Mouse (Mus musculus) layer of hippocampus, postnatal 25 days (tissue): ENCODE measurements at regions not wholly inside any gene's neighbourhood (a gene's known extent, or its start where the extent isn't known, plus 50 kb on each side); places are given as distances from the start of the nearest gene placed in this dataset.
A peak's percentile ranks its signal among the peaks of the same experiment; 100 is the strongest.

Experiments used
- DNase-seq, 2 experiments: peaks; one replicate each; pipeline ENCODE4 v3.0.0; 2022; ENCODE audit warnings: mixed read lengths in 2 of 2, low spot score in 1 of 2; ENCODE audit errors: extremely low spot score in 1 of 2

DNA sequence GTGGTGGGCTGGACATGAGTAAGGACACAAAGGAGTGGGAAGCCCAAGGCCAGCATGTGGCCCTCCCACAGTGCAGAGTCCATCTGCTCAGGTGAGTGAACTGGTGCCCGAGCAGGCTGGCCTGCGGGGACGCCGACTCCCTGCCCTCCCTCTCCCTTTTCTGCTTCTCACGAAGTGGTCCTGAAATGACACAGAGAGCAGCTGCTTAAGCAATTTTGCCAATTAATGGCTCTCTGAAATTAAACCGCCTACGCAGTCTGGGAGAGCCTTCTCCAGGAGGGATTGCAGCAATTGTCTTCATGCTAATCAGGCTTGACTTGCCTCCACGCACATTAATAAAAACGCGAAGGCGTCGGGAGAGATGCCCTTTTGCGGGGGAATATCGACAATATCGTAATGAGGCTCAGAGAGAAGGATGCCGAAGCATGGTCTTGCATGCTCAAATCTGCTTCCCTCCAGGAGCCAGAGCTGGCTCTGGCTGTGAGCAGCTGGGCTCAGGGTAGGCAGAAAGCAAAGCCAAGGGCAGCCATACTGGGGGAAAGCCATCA lies 287.2 kb downstream of the Uaca start:
- no peak for DNase-seq

DNA sequence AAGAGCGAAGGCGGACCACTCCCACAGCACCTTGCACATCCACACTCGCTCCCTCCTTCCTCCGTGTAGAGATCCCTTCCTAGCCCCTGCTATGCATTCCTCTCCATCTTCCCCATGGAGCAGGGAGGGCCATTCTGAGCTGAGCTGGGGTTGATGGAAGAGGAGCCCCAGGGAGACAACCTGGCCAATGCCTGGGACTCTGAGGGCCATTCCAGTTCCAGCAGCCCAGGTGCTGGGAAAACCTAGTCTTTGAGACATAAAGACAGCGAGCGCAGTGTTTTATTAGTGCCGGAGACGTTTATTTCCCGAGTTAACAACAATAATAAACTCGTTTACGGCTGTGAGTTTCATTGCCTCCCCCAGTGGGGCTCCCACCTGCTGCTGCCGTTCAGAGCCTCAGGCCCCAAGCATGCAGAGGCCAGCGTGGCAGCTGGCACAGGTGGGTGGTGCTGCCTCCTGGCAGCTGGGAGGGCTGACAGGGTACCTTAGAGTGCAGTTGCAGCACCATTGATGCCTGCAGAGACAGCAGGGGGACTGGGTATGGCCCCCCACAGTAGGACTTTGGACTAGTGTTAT lies 287.4 kb upstream of the Tle3 start:
- DNase-seq: no peak

DNA sequence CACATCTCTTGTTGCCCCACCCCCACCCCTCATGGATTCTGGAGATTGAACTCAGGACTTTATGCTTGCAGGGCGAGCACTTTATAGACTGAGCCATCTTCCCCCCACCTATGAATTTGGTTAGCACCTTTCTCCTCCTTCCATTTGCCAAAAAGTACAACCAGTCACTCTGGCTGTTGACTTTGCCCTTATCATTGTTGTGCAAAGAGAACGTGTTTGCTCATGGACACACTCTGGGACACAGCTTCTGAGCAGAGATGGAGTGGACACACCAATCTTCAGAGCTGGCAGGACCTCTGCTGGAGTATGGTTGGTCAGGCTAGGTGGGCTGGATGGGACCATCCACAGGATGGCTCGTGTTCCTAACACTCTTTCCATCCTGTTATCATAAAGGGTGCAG lies 285.1 kb upstream of the Tle3 start:
- no peak for DNase-seq

DNA sequence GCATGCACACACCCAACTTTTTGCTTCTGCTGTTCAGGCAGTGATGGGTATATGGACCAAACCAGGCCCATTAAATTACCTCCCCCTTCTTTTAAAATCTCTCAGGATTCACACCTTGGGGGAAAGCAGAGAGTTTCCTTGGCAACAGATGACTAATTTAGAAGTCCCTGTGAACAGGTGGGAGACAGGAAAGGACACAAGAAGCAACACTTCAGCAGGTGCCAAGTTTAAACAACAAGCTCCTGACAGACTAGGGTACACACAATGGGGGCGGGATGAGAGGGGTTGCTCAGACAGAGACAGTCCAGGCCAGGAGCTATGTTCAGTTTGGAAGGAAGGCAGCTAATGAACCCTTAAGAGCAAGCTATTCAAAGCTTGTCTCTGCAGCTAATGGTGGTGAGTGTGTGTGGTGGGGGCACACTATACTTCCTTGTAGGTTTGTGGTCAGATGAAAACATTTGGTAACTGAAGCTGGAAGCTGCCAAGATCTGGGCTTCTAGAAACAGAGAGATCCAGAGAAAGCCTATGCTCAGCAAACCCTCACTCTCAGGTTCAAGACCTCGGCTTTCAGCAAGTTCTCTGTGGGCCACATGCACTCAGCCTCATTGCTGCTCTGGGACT lies 283.0 kb upstream of the Tle3 start:
- no peak for DNase-seq

DNA sequence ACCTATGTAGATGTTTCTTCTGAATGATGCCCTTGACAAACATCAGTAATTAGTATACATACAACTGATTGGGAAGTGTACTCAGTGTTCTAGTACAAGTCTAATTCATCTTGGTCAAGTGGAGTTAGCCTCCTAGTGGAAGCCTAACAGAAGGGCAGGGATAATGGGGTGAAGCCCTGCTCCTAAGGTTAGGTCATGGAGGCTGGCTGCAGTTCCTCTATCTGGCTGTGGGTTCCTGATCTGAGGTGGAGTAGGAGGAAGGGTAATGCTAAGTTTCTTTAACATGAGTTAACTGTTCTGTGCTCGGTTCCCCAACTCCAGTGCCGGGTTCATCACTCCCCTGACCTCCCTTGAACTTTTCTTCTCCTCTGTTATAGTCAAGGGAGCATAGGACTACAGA lies 281.1 kb upstream of the Tle3 start:
- DNase-seq: no peak

DNA sequence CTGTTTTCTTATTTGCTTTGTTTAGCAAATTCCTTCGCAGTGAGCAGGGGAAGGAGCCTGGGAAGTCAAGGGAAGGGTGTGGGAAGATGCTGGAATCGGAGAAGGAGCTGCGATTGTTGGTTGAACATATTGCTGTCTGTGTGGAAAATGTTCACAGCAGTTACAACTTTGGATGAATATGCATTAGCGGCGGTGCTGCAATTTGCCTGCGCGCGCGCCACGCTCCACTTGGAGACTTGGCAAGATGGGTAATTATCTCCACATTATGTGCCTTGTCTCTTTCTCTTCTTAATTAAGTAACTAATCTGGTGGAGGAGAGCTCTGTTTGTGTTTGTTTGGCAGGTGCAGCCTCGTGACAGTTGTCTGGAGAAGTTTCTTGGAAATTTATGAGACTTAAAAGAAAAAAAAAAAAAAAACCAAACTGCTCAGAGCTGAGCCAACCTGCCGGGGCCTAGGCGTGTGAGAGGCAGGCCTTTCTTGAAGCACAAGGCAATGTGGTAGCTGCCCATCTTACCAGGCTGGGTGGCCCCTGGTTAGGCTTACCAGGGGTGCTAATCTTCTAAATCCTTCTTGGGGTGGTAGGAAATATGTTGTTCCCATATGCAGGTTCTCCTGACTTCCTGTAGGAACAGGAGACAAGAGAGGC lies 279.2 kb upstream of the Tle3 start:
- DNase-seq: peak in 1 of 2 experiments; percentile 15

DNA sequence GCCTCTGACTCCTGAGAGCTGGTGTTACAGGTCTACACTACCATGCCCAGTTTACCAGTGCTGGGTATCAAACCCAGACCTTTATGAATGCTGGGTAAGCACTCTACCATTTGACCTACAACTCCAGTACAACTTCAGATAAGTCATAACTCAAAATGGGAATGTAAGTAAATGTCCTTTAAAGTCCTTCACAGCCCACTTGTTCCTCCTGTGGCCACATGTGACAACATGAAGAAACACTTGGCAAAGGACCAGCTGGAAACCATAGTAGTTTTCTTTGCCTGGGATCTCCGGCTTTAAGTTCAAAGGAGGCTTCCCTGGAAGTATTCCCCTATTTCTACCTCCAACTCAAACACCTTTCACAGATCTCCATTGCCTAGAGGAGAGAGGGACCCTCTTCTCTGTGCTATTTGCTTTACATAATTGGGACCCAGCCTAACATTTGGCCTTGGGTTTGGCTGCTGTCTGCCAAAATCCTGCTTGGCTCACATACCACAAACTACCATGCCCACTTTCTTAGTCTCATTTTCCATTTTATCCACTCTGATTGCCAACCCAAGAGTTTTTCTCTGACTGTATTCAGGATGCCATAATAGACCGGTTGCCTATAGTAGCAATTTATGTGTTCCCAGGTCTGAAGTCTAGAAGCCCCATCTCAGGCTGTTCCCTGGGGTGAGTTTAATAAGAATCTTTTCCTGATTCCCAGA lies 276.9 kb upstream of the Tle3 start:
- DNase-seq: no peak

DNA sequence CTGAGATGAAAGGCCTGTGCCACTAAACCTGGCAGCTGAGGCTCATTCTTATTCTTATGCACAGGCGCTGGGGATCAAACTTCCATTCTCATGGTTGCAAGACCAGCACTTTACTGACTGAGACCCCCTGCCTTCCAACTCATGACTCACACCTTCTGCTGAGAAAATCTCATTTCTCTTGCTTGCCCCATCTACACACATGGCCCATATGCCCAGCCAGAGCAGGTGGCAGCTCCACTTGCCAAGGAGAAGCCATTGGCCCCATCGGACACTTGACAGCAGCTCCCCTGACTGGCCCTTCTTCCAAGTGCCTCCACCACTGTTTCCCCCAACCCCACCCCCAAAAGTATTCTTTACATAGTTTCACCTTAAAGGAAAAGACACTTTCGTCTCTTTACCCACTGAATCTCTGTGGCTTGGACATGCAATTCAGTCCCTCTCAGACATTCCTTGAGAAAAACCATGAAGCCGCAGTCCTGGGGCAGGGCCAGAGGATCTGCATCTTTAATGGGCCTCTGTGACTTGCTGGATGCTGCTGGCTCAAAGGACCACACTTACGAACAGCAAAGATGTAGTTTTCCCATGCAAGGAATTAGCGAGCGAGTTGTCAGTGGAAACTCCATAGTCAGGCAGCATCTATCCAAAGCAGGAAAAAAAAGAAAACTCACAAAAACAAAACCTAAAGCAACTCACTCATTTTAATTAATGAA lies 270.3 kb upstream of the Tle3 start:
- DNase-seq: no peak

DNA sequence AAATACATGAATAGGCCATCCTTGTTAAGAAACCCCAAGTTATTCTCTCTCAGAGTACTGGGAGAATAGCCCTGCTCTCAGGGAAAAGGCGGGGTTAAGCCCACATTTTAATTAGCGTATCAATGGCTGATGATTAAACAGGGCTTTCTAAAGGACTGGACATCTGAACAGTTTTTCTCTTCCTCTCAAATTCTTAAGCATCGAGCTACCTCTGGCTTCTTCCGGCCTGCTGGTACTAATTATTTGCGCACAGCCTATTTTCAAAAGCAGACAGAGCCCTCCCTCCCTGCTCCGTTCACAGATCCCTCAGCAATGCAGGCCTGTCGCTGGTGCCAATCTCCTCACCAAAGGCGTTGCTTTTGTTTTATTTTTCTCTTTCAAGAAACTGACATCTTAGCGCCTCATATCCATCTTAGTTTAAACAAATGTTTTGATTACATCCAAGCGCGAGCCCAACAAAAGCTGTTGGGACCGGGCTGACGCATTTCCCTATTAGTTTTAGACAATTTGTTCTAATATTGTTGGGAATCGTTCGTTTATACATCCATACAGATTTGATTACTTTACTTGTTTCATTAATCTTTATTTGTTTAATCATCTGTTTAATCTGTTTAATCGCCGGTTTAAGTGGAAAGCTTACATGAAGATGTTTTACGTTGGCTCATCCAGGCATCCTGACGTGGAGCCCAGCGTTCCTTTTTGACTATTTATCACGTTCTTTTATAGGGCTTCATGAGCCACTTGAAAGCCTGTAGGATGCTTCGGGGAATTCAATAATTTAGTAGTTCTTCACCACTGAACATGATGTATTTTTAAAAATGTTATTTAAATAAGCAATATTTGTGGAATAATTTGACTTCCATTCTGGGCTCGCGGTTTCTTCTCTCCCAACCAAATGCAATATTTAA lies 269.5 kb upstream of the Tle3 start:
- no peak for DNase-seq

DNA sequence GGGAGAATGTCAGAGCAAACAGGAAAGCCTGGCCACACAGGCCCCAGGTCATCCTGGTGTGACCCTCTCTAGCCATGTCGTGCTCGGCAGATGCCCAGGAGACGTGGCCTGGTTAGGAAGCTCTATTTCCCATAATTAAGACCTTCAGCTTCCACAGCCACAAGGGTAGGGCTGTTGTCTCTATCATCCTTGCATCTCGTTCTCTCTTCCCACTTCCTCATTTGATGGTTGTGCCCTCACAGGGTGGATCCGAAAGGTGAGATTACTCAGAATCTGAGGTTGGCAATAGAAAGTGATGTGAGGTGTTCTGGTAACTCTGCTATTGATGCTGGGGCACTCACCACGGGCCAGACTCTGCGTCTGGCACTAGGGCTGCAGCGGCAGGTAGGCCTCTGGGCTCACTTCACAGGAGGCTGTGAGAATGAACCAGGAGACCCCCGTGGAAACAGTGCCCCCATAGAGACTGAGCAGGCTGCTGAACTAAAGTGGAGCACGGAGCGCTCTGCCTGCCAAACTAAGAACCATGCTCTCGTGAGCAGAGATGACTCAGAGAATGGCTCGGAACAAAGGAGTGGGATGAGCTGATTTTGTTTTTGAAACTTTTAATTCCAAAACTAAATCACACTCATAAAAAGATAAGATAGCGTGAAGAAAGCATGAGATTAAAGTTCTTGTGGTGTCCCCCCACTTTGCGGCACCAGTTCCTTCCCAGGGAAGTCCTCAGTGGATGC lies 266.5 kb upstream of the Tle3 start:
- no peak for DNase-seq

DNA sequence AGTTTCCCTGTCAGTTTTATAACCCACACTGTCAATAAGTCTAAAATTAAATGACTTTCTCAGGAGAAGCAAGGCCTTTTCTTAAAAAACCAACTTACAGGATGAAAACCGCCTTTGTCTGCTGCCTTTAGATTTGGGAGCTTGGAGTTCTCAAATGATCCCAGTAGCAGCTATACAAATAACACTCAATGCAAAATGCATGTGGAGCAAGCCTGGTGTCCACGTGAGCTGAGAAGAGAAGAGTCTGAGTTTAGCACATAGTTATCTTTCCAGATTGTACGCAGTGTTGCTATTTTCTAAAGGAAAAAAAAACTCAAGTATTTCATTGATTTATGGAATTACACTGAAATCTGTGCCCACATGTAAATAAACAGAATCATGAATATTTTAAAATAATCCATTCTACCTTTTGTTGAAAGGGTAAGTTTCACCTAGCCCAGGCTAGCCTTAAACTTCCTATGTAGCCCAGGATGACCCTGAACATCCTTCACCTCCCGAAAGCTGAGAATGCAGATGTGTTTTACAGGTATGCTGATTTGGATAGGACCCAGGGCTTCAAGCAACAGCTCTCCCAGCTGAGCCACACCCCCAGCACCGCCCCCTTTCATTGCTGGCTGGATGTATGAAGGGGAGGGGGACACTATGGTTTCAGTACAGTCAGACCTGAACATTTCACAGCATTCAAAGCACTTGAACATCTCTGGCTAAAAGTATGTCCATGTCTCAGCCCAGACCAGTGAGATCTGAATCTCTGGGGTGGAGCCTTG lies 262.5 kb upstream of the Tle3 start:
- DNase-seq: no peak

DNA sequence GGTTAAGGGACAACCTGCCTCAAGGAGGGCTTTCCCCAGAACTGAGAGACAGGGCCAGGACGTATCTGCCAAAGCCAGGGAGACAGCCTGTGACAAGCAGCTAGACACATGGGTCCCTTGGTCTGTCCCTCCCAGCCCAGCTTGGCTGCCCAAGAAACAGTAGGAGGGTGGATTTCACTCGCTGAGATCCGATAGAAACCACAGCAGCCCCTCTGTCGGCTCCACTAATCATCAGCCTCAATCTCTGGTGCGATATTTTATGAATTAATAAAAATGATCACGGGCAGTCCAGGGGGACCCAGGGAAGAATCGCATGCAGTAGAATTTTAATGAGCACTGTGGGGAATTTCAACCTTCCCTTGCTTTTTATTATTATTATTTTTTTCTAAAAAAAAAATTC lies 261.0 kb upstream of the Tle3 start:
- DNase-seq: no peak

DNA sequence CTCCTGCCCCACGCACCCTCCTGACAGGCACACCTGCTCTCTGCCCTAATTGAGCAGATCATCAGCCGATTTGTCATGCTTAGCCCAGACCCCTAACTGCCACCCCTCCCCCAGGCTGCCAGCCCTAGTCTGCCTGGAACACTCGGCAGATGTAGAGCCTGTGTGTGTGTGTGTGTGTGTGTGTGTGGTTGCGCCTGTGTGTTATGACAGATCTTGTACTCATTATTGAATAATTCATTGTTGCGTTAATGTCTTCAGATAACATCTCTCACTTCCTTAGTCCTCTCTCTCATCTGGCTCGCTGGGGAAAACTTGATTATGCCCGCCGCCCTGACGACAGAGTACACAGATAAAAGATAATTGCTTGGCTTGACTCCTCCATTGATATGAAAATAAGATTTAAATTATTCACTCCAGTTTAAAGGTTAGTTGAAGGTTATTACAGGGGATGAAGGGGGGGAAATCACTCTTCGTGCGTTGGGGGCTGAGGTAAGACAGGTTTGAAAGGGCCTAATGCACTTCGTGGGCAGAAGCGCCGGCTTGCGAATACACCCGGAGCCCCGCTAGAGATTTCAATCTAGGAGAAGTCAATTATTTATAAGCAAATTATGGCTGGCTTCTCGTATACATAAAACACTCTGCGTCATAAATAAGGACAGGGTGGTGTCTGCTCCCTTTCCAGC lies 260.3 kb upstream of the Tle3 start:
- peak; percentile 37 to 56 for DNase-seq

DNA sequence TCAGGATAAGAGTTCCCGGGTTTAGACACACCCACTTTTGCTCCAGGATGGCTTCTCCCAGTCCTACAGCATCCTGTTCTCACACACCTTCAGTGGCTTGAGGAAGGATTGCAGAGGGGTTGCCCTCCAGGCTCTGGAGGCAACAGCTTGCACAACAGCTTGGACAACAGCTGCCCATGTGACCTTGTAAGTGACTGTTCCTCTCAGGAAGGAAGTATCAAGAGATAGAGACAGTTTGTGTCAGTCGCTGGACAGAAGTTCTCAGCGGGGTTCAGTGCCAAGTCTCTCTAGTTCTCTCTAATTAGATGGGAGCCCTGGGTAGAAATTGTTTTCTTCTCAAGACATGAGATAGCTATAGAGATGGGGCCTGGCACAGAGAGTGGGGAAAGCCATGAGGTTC lies 252.9 kb upstream of the Tle3 start:
- DNase-seq: no peak

DNA sequence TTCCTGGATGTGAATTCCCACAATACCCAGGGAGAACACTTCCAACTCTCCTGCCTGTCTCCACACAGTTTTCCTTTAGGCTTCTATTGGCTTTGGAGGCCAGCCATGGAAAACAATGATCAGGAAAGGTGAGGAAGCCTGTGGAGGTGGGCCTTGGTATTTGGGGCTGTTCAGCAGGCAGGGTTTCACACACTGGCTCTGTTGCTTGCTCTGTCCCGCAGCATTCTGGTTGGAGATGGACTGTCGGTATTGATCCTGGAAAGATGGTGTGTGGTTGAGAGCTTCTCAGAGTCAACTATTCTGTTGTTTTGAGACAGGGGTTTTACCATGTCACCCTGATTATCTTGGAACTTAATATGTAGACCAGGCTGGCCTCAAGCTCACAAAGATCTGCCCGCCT lies 251.6 kb upstream of the Tle3 start:
- no peak for DNase-seq

DNA sequence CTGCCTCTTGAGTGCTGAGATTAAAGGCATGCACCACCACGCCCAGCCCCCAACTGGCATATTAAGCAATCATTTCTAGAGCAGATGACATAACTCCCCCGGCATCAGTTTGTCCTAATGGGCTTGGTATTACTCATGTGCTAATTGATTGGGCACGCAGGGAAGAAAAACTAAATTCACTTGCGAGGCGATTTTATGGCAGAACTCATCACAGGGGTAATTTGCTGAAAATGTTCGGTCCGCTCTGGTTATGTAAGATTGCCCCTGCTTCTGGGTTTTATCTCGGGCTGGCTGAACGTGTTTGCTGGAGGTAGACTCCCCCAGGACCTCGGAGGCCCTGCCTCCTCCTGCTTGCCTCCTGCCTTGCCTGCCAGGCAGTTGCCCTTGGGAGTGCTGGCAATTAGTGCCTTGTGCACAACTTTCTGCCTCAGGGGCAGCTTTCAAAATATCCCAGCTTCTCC lies 251.2 kb upstream of the Tle3 start:
- DNase-seq: peak; percentile 21 to 38

DNA sequence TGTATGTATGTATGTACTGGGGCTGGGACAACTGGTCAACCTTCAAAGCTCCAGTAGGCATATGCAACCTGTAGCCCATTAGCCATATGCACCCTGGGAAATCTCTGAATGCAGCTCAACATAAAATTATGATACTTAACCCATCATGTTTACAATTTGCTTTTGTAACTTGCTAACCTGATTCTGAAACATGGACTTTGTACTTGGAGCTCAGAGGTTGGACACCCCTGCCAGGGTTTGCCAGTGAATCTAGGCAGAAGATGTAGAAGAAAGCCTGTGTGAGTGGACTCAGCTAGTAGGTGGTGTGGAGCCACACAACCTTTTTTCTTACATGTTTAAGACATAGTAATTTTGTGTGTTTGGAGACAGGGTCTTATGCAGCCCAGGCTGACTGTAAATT lies 248.7 kb upstream of the Tle3 start:
- DNase-seq: no peak

DNA sequence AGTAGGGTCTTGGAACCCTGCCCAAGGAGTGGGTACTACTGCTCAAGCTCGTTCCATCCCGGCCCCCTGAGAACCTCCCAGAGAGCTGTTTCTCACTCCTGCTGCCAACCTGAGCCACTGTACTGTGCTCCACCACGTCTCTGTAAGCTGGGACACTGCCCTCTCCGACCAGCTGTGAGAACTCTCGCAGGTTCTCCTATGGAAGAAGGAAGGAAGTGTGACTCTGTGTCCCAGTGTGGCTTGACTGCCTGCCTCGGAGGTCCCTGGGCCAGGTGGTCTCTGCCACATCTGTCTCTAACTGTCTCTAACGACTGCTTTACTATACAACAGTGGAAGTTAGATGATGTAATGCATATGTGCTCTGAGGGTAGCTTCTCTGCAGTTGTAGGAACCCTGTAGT lies 246.4 kb upstream of the Tle3 start:
- no peak for DNase-seq
